26 mouse cellular contexts compared by ENCODE assay signal in the genomic region with DNA sequence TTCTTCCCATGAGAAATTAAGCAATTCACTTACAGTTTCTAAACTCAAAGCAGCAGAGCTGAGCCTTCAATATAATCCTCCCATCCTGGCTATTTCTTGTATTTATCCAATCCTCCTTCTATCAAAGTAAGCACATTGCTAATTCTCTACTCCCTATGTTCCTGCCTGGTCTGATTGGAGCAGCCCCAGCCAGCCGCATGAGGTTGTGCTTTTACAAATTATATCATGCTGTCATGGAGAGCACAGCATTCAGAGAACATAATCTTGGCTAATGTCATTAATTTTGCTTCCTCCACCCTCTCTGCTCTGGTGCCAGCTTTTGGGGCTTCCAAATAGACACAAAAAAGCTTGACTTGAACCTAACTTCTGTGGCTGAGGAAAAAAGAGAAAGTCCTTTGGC.
DNase-seq lines count a peak whose midpoint lies in the region; ATAC-seq and TF ChIP-seq lines count a peak whose summit lies in the region.
"Had no signal": no experiment of that assay in that cellular context is flagged by ENCODE, and none has a peak within 500 bp of the region (broad histone marks: within the 10 kb centered on the region; RNA-seq: fewer than 3 reads in every experiment).

No protein-coding gene starts in this region.

- H3K27ac ChIP-seq in hindbrain, postnatal 0 days = no peak overlapping the region
- H3K27ac ChIP-seq in hindbrain, embryonic 12.5 days = no peak overlapping the region
- H3K27ac ChIP-seq: heart, embryonic 15.5 days; kidney, embryonic 15.5 days; left cerebral cortex, adult 2 months; limb, embryonic 15.5 days; liver, embryonic 14.5 days; midbrain, embryonic 10.5 days; stomach, postnatal 0 days had no signal

- H3K4me3 ChIP-seq in hindbrain, postnatal 0 days (ENCODE audit: low read length) = no peak overlapping the region
- H3K4me3 ChIP-seq in hindbrain, embryonic 12.5 days = no peak overlapping the region
- H3K4me3 ChIP-seq: heart, embryonic 15.5 days; kidney, embryonic 15.5 days; left cerebral cortex, adult 2 months; limb, embryonic 15.5 days; midbrain, embryonic 10.5 days had no signal

- WGBS in hindbrain, postnatal 0 days = 33% methylated on average over 1 of the region's 1 CpGs
- 78% methylated on average over 1 of the region's 1 CpGs for WGBS in hindbrain, embryonic 12.5 days

- no peak overlapping the region for H3K9ac ChIP-seq in hindbrain, postnatal 0 days (replicated peaks; ENCODE audit: low read length)
- H3K9ac ChIP-seq in hindbrain, embryonic 12.5 days = no peak overlapping the region
- H3K9ac ChIP-seq: heart, embryonic 15.5 days; kidney, embryonic 15.5 days; limb, embryonic 15.5 days; liver, embryonic 14.5 days had no signal

- H3K4me1 ChIP-seq in hindbrain, postnatal 0 days (ENCODE audit: insufficient read depth, low read length) = no peaks in the 10 kb centered on the region
- 0 out of 2 replicates have a peak, but pooled peaks cover 2% of the 10 kb centered on the region for H3K4me1 ChIP-seq in hindbrain, embryonic 12.5 days
- H3K4me1 ChIP-seq: heart, embryonic 15.5 days; midbrain, embryonic 10.5 days had no signal

- ATAC-seq in hindbrain, postnatal 0 days = peak; percentile 38; the same call in 1 of the 2 replicates
- ATAC-seq in hindbrain, embryonic 12.5 days (ENCODE audit: low FRiP score) = no peak
- ATAC-seq: intestine, postnatal 0 days; Patski had no signal

- H3K27me3 ChIP-seq in hindbrain, postnatal 0 days (ENCODE audit: insufficient read depth, low read length) = no peaks in the 10 kb centered on the region
- no peaks in the 10 kb centered on the region for H3K27me3 ChIP-seq in hindbrain, embryonic 12.5 days
- H3K27me3 ChIP-seq: heart, embryonic 15.5 days; kidney, embryonic 15.5 days; limb, embryonic 15.5 days; Patski had no signal

- peak; percentile 8 to 28 for DNase-seq in cerebellum, postnatal 10 days
- no peak for DNase-seq in cerebellum, adult 9-11 months
- DNase-seq in hindbrain, postnatal 0 days (ENCODE audit: low spot score) = peak; percentile 28
- peak; percentile 19 for DNase-seq in lung, postnatal 10 days
- no peak for DNase-seq in lung, postnatal 25 days (ENCODE audit: low spot score)
- peak; percentile 11 to 17 for DNase-seq in layer of hippocampus, postnatal 10 days (ENCODE audit: low spot score in 2 of 2)
- no peak for DNase-seq in ovary, postnatal 36 days (ENCODE audit: low spot score)
- DNase-seq: adrenal gland, adult 8-10 months; cerebellum, adult 11 months; cerebellum, postnatal 36 days; embryo, embryonic 11 days; heart, postnatal 36 days; kidney, postnatal 36 days; right cerebral cortex, postnatal 14 days; thymus, adult 2 months; thymus, postnatal 4 days had no signal

- H3K9me3 ChIP-seq in hindbrain, postnatal 0 days (ENCODE audit: low read length) = no peaks in the 10 kb centered on the region
- no peaks in the 10 kb centered on the region for H3K9me3 ChIP-seq in hindbrain, embryonic 12.5 days (replicated peaks)
- H3K9me3 ChIP-seq: heart, embryonic 15.5 days; kidney, embryonic 15.5 days; limb, embryonic 15.5 days; midbrain, embryonic 10.5 days had no signal

- H3K4me2 ChIP-seq in hindbrain, postnatal 0 days (ENCODE audit: low read depth, low read length) = no peak overlapping the region
- no peak overlapping the region for H3K4me2 ChIP-seq in hindbrain, embryonic 12.5 days (replicated peaks)
- H3K4me2 ChIP-seq: heart, embryonic 15.5 days; kidney, embryonic 15.5 days; limb, embryonic 15.5 days had no signal

- H3K36me3 ChIP-seq in hindbrain, postnatal 0 days (ENCODE audit: insufficient read depth, low read length) = no peaks in the 10 kb centered on the region
- no peaks in the 10 kb centered on the region for H3K36me3 ChIP-seq in hindbrain, embryonic 12.5 days
- H3K36me3 ChIP-seq: heart, embryonic 15.5 days; kidney, embryonic 15.5 days; limb, embryonic 15.5 days; midbrain, embryonic 10.5 days had no signal

- no peak for TF ChIP-seq CTCF in hindbrain, postnatal 0 days (IDR thresholded peaks at IDR 0.05; ENCODE audit: low read depth)

Comparison
In these comparisons a context has a peak if more than half of its experiments do, and no peak if none do; other contexts are left out.
1. DNase-seq: peak in cerebellum, postnatal 10 days (2 of 2), hindbrain, postnatal 0 days (single experiment), lung, postnatal 10 days (single experiment) and layer of hippocampus, postnatal 10 days (2 of 2); none in cerebellum, adult 9-11 months (single experiment), lung, postnatal 25 days (single experiment) and ovary, postnatal 36 days (single experiment).